ENCODE assay signal across 23 mouse cellular contexts in genomic region chr4:84500259-84500658, GRCm38 (mm10).
DNase-seq lines count a peak whose midpoint lies in the region; ATAC-seq and TF ChIP-seq lines count a peak whose summit lies in the region.
"Had no signal": no experiment of that assay in that cellular context is flagged by ENCODE, and none has a peak within 500 bp of the region (broad histone marks: within the 10 kb centered on the region; RNA-seq: fewer than 3 reads in every experiment).

No protein-coding gene starts in this region.

- ATAC-seq in midbrain, embryonic 11.5 days (ENCODE audit: low FRiP score): no peak
- no peak for ATAC-seq in midbrain, embryonic 15.5 days (replicated peaks)
- ATAC-seq in embryonic facial prominence, embryonic 12.5 days (ENCODE audit: insufficient number of reproducible peaks, insufficient read depth, low FRiP score, low TSS enrichment): 0 out of 2 replicates have a peak, but pooled peaks have one; percentile 22
- ATAC-seq in limb, embryonic 11.5 days (ENCODE audit: insufficient number of reproducible peaks, low FRiP score, low TSS enrichment, low read depth): 0 out of 2 replicates have a peak, but pooled peaks have one; percentile 26
- ATAC-seq in forebrain, embryonic 11.5 days (replicated peaks; ENCODE audit: low FRiP score): no peak
- ATAC-seq: forebrain, embryonic 13.5 days; intestine, embryonic 15.5 days; liver, embryonic 12.5 days; midbrain, embryonic 13.5 days had no signal

- TF ChIP-seq CTCF in layer of hippocampus, adult 2 months (conservative IDR thresholded peaks at IDR 0.05): no peak

- H3K9ac ChIP-seq in midbrain, embryonic 11.5 days (ENCODE audit: low read length): no peak overlapping the region
- H3K9ac ChIP-seq in midbrain, embryonic 15.5 days: no peak overlapping the region
- H3K9ac ChIP-seq in embryonic facial prominence, embryonic 12.5 days: no peak overlapping the region
- H3K9ac ChIP-seq in limb, embryonic 11.5 days (ENCODE audit: low read length): no peak overlapping the region
- H3K9ac ChIP-seq in forebrain, embryonic 11.5 days (ENCODE audit: low read length): no peak overlapping the region
- H3K9ac ChIP-seq: forebrain, embryonic 13.5 days; hindbrain, embryonic 14.5 days; intestine, embryonic 15.5 days; liver, embryonic 12.5 days; lung, embryonic 14.5 days; midbrain, embryonic 13.5 days; stomach, embryonic 15.5 days had no signal

- H3K36me3 ChIP-seq in midbrain, embryonic 11.5 days (ENCODE audit: control insufficient read depth, insufficient read depth, low read length): no peaks in the 10 kb centered on the region
- H3K36me3 ChIP-seq in midbrain, embryonic 15.5 days (replicated peaks): no peaks in the 10 kb centered on the region
- no peaks in the 10 kb centered on the region for H3K36me3 ChIP-seq in embryonic facial prominence, embryonic 12.5 days
- no peaks in the 10 kb centered on the region for H3K36me3 ChIP-seq in limb, embryonic 11.5 days (ENCODE audit: control insufficient read depth, insufficient read depth, low read length)
- no peaks in the 10 kb centered on the region for H3K36me3 ChIP-seq in forebrain, embryonic 11.5 days (ENCODE audit: control insufficient read depth, insufficient read depth, low read length)
- H3K36me3 ChIP-seq: G1E; heart, embryonic 12.5 days; intestine, embryonic 15.5 days; liver, embryonic 12.5 days; midbrain, embryonic 13.5 days; stomach, embryonic 15.5 days had no signal

- DNase-seq in midbrain, embryonic 11.5 days (ENCODE audit: low spot score, missing footprints): peak; percentile 68
- DNase-seq in limb, embryonic 11.5 days (ENCODE audit: low spot score): peak; percentile 35
- no peak for DNase-seq in forebrain, embryonic 11.5 days (ENCODE audit: low spot score)
- no peak for DNase-seq in frontal cortex, postnatal 25 days (ENCODE audit: low spot score in 2 of 2)
- no peak for DNase-seq in layer of hippocampus, adult 2 months (ENCODE audit: low spot score in 2 of 2)
- DNase-seq: adrenal gland, adult 8-10 months; cerebellum, adult 11-12 months; cerebellum, postnatal 36 days; right cerebral cortex, adult 18-20 months; spleen, adult 18-20 months; thymus, adult 2 months had no signal

- no peak overlapping the region for H3K4me3 ChIP-seq in midbrain, embryonic 11.5 days (ENCODE audit: low read depth, low read length)
- no peak overlapping the region for H3K4me3 ChIP-seq in midbrain, embryonic 15.5 days
- no peak overlapping the region for H3K4me3 ChIP-seq in embryonic facial prominence, embryonic 12.5 days
- H3K4me3 ChIP-seq in limb, embryonic 11.5 days (ENCODE audit: low read depth, low read length): no peak overlapping the region
- H3K4me3 ChIP-seq in forebrain, embryonic 11.5 days (ENCODE audit: low read depth, low read length): no peak overlapping the region
- no peak overlapping the region for H3K4me3 ChIP-seq in layer of hippocampus, adult 2 months
- H3K4me3 ChIP-seq: forebrain, embryonic 13.5 days; heart, embryonic 12.5 days; intestine, embryonic 15.5 days; left cerebral cortex, adult 2 months; liver, embryonic 12.5 days; midbrain, embryonic 13.5 days; stomach, embryonic 15.5 days had no signal

- 73% methylated on average over 9 of the region's 9 CpGs for WGBS in midbrain, embryonic 11.5 days
- 69% methylated on average over 9 of the region's 9 CpGs for WGBS in midbrain, embryonic 15.5 days
- 38% methylated on average over 9 of the region's 9 CpGs for WGBS in embryonic facial prominence, embryonic 12.5 days
- 33% methylated on average over 9 of the region's 9 CpGs for WGBS in limb, embryonic 11.5 days
- WGBS in forebrain, embryonic 11.5 days: 78% methylated on average over 9 of the region's 9 CpGs

- H3K4me1 ChIP-seq in midbrain, embryonic 11.5 days (ENCODE audit: control insufficient read depth, insufficient read depth, low read length): no peaks in the 10 kb centered on the region
- H3K4me1 ChIP-seq in midbrain, embryonic 15.5 days: no peaks in the 10 kb centered on the region; the same call in 1 of the 2 replicates
- peaks cover 55% of the 10 kb centered on the region for H3K4me1 ChIP-seq in embryonic facial prominence, embryonic 12.5 days
- H3K4me1 ChIP-seq in limb, embryonic 11.5 days (ENCODE audit: control insufficient read depth, insufficient read depth, low read length): peaks cover 27% of the 10 kb centered on the region
- H3K4me1 ChIP-seq in forebrain, embryonic 11.5 days (replicated peaks; ENCODE audit: control insufficient read depth, insufficient read depth, low read length): no peaks in the 10 kb centered on the region
- H3K4me1 ChIP-seq: liver, embryonic 12.5 days; midbrain, embryonic 13.5 days had no signal

- no peaks in the 10 kb centered on the region for H3K9me3 ChIP-seq in midbrain, embryonic 11.5 days (ENCODE audit: control insufficient read depth, low read length)
- no peaks in the 10 kb centered on the region for H3K9me3 ChIP-seq in midbrain, embryonic 15.5 days
- no peaks in the 10 kb centered on the region for H3K9me3 ChIP-seq in embryonic facial prominence, embryonic 12.5 days
- no peaks in the 10 kb centered on the region for H3K9me3 ChIP-seq in limb, embryonic 11.5 days (ENCODE audit: control insufficient read depth, low read length)
- no peaks in the 10 kb centered on the region for H3K9me3 ChIP-seq in forebrain, embryonic 11.5 days (ENCODE audit: control insufficient read depth, low read length)
- H3K9me3 ChIP-seq: forebrain, embryonic 13.5 days; heart, embryonic 12.5 days; intestine, embryonic 15.5 days; liver, embryonic 12.5 days; midbrain, embryonic 13.5 days; stomach, embryonic 15.5 days had no signal

- no peak overlapping the region for H3K4me2 ChIP-seq in midbrain, embryonic 11.5 days
- no peak overlapping the region for H3K4me2 ChIP-seq in midbrain, embryonic 15.5 days
- H3K4me2 ChIP-seq in embryonic facial prominence, embryonic 12.5 days (replicated peaks): 0 out of 2 replicates have a peak overlapping the region, but pooled peaks have one; percentile 12
- peak overlapping the region; percentile 31; the same call in 1 of the 2 replicates for H3K4me2 ChIP-seq in limb, embryonic 11.5 days (ENCODE audit: low read depth, severe bottlenecking)
- H3K4me2 ChIP-seq in forebrain, embryonic 11.5 days (ENCODE audit: low read depth, low read length, severe bottlenecking): no peak overlapping the region
- H3K4me2 ChIP-seq: forebrain, embryonic 13.5 days; heart, embryonic 12.5 days; hindbrain, embryonic 14.5 days; intestine, embryonic 15.5 days; liver, embryonic 12.5 days; lung, embryonic 14.5 days; midbrain, embryonic 13.5 days; stomach, embryonic 15.5 days had no signal

- H3K27ac ChIP-seq in midbrain, embryonic 11.5 days (ENCODE audit: low read depth, low read length): no peak overlapping the region
- no peak overlapping the region for H3K27ac ChIP-seq in midbrain, embryonic 15.5 days
- H3K27ac ChIP-seq in embryonic facial prominence, embryonic 12.5 days: no peak overlapping the region
- H3K27ac ChIP-seq in limb, embryonic 11.5 days (replicated peaks; ENCODE audit: low read depth, low read length): no peak overlapping the region
- H3K27ac ChIP-seq in forebrain, embryonic 11.5 days (ENCODE audit: low read depth, low read length): no peak overlapping the region
- no peak overlapping the region for H3K27ac ChIP-seq in layer of hippocampus, adult 2 months
- H3K27ac ChIP-seq: forebrain, embryonic 13.5 days; hindbrain, embryonic 14.5 days; intestine, embryonic 15.5 days; left cerebral cortex, adult 2 months; liver, embryonic 12.5 days; midbrain, embryonic 13.5 days; stomach, embryonic 15.5 days had no signal

- no peaks in the 10 kb centered on the region for H3K27me3 ChIP-seq in midbrain, embryonic 11.5 days (ENCODE audit: control insufficient read depth, insufficient read depth, low read length)
- H3K27me3 ChIP-seq in midbrain, embryonic 15.5 days (replicated peaks): no peaks in the 10 kb centered on the region
- H3K27me3 ChIP-seq in embryonic facial prominence, embryonic 12.5 days: no peaks in the 10 kb centered on the region
- H3K27me3 ChIP-seq in limb, embryonic 11.5 days (ENCODE audit: control insufficient read depth, insufficient read depth, low read length): no peaks in the 10 kb centered on the region
- no peaks in the 10 kb centered on the region for H3K27me3 ChIP-seq in forebrain, embryonic 11.5 days (ENCODE audit: control insufficient read depth, insufficient read depth, low read length)
- H3K27me3 ChIP-seq: forebrain, embryonic 13.5 days; heart, embryonic 12.5 days; intestine, embryonic 15.5 days; liver, embryonic 12.5 days; midbrain, embryonic 13.5 days; stomach, embryonic 15.5 days had no signal

Comparison
In these comparisons a context has a peak if more than half of its experiments do, and no peak if none do; other contexts are left out.
1. ATAC-seq: peak in embryonic facial prominence, embryonic 12.5 days (single experiment) and limb, embryonic 11.5 days (single experiment); none in midbrain, embryonic 11.5 days (single experiment), midbrain, embryonic 15.5 days (single experiment) and forebrain, embryonic 11.5 days (single experiment).
2. DNase-seq: peak in midbrain, embryonic 11.5 days (single experiment) and limb, embryonic 11.5 days (single experiment); none in forebrain, embryonic 11.5 days (single experiment), frontal cortex, postnatal 25 days (0 of 2) and layer of hippocampus, adult 2 months (0 of 2).
3. H3K4me2 ChIP-seq: peak in embryonic facial prominence, embryonic 12.5 days (single experiment) and limb, embryonic 11.5 days (single experiment); none in midbrain, embryonic 11.5 days (single experiment), midbrain, embryonic 15.5 days (single experiment) and forebrain, embryonic 11.5 days (single experiment).